Mouse (Mus musculus) limb, embryonic 10.5 days (tissue): ENCODE data around the gene Slc12a1. TPM values are rescaled to one million over a fixed set of nuclear protein-coding genes. Genes with fewer than 3 reads are reported as not detected.

Experiments
- DNase-seq: peaks from one replicate; pipeline ENCODE4 v3.0.0-alpha.2; 2017; ENCODE audit warnings: low spot score
- H3K27ac ChIP-seq: fragments of 300-500 bp; sonication (generic); 2 replicates; pipeline ENCODE4 v1.5.1; 2016; ENCODE audit warnings: mild to moderate bottlenecking
- H3K27me3 ChIP-seq: fragments of 300-500 bp; sonication (generic); 2 replicates; pipeline ENCODE4 v1.6.1; 2016; ENCODE audit warnings: low read depth, mild to moderate bottlenecking; ENCODE audit not compliant: poor library complexity, severe bottlenecking
- H3K36me3 ChIP-seq: fragments of 300-500 bp; sonication (generic); 2 replicates; pipeline ENCODE4 v1.6.1; 2016; ENCODE audit warnings: mild to moderate bottlenecking, moderate library complexity
- H3K4me1 ChIP-seq: fragments of 300-500 bp; sonication (generic); 2 replicates; pipeline ENCODE4 v1.6.1; 2016
- H3K4me3 ChIP-seq: fragments of 300-500 bp; sonication (generic); 2 replicates; pipeline ENCODE4 v1.5.1; 2016; ENCODE audit warnings: mild to moderate bottlenecking, moderate library complexity
- H3K9me3 ChIP-seq: fragments of 300-500 bp; sonication (generic); replicated peaks from 2 replicates; pipeline ENCODE4 v1.6.1; 2016; ENCODE audit warnings: mild to moderate bottlenecking
- WGBS: fragments of 180-500 bp; shearing (Covaris S2); methylation state at CpG from one replicate; pipeline ENCODE4 v1.1.7; 2016; 5-methylcytosine and 5-hydroxymethylcytosine counted together
- polyA plus RNA-seq: library from polyadenylated mRNA; unstranded; fragments of >200 nt; fragmentation: Nextera tagmentation; extraction: Ambion mirVana; gene quantifications from 2 replicates; pipeline ENCODE4 v1.2.1, GENCODE M21; 2016

Slc12a1 gene
- polyA plus RNA-seq, 1 experiment from 2014 or later = not detected

GRCm38 (mm10) chr2:125249339-125249738 is 97.0 kb downstream of the Slc12a1 start:
- H3K4me3 ChIP-seq = peak overlapping the region; percentile 79
- 87% methylated on average over 4 of the region's 4 CpGs for WGBS
- H3K27ac ChIP-seq = no peak overlapping the region
- no peaks in the 10 kb centered on the region for H3K9me3 ChIP-seq
- no peak for DNase-seq
- H3K4me1 ChIP-seq = peaks cover 27% of the 10 kb centered on the region
- peaks cover 55% of the 10 kb centered on the region for H3K36me3 ChIP-seq
- H3K27me3 ChIP-seq = no peaks in the 10 kb centered on the region

DNA sequence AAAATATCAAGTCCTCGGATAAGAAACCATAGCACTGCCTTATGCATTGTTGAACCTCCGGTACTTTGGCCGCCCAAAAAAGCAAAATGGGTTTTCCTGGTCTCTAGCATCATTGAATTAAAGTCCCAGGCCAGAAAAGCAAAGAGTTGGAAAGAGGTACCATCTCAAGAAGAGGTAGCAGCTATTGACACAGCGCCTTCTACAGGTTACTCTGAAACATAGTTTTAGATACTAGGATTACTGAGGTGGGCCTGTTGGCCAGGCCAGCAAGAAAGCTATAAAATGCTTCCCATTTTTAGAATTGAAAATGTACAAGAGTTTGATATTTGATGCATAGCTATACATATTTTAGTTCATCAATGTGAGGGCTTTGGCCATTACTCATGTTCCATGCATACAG is 97.6 kb downstream of the Slc12a1 start:
- no peaks in the 10 kb centered on the region for H3K9me3 ChIP-seq
- WGBS = 91% methylated on average over 4 of the region's 4 CpGs
- no peaks in the 10 kb centered on the region for H3K27me3 ChIP-seq
- no peak for DNase-seq
- peaks cover 27% of the 10 kb centered on the region for H3K4me1 ChIP-seq
- peak overlapping the region; percentile 79; the same call in 1 of the 2 replicates for H3K4me3 ChIP-seq
- H3K27ac ChIP-seq = no peak overlapping the region
- peaks cover 60% of the 10 kb centered on the region for H3K36me3 ChIP-seq

- WGBS = 83% methylated on average over 4 of the region's 4 CpGs
Measured at GRCm38 (mm10) chr2:125251781-125252180, 99.5 kb downstream of the Slc12a1 start.

DNA sequence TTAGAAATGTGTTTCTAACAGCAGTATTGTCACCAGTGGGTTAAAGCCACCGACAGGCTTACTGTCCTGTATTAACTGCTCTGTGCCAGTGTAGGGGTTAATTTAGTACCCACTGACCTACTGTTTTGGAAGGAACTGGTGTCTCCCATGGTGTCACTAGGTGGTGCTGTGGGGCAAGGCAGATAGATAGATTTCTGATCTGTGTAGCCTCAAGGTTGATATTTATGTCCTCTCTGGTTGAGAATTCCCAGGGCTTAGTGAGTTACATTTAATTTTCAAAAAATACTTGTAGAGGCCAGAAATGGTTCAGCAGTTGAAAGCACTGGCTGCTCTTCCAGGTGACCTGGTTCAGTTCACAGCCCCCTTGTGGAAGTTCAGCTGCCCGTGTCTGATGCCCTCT is 100.0 kb downstream of the Slc12a1 start:
- Histone ChIP-seq H3K4me3 (no peak overlapping the region), H3K9me3 (no peaks in the 10 kb centered on the region), H3K36me3 (peaks cover 83% of the 10 kb centered on the region), H3K27ac (no peak overlapping the region), H3K27me3 (no peaks in the 10 kb centered on the region), H3K4me1 (peaks cover 17% of the 10 kb centered on the region)
- 72% methylated on average over 2 of the region's 2 CpGs for WGBS
- no peak for DNase-seq

More at GRCm38 (mm10) chr2:125251781-125252180, 99.5 kb downstream of the Slc12a1 start:
- Histone ChIP-seq H3K4me1 (peaks cover 17% of the 10 kb centered on the region), H3K27me3 (no peaks in the 10 kb centered on the region), H3K27ac (no peak overlapping the region), H3K9me3 (no peaks in the 10 kb centered on the region), H3K36me3 (peaks cover 78% of the 10 kb centered on the region), H3K4me3 (no peak overlapping the region)
- DNase-seq = no peak

GRCm38 (mm10) chr2:125253699-125254098 is 101.4 kb downstream of the Slc12a1 start:
- Histone ChIP-seq H3K27ac (no peak overlapping the region), H3K27me3 (no peaks in the 10 kb centered on the region), H3K9me3 (no peaks in the 10 kb centered on the region), H3K4me3 (no peak overlapping the region), H3K4me1 (peaks cover 12% of the 10 kb centered on the region), H3K36me3 (peaks cover 97% of the 10 kb centered on the region)
- DNase-seq = no peak
- WGBS = 97% methylated on average over 6 of the region's 6 CpGs

GRCm38 (mm10) chr2:125254630-125255029 is 102.3 kb downstream of the Slc12a1 start:
- peaks cover 99% of the 10 kb centered on the region for H3K36me3 ChIP-seq
- no peak overlapping the region for H3K27ac ChIP-seq
- H3K27me3 ChIP-seq = no peaks in the 10 kb centered on the region
- WGBS = 95% methylated on average over 3 of the region's 3 CpGs
- DNase-seq = no peak
- no peaks in the 10 kb centered on the region for H3K9me3 ChIP-seq
- peaks cover 3% of the 10 kb centered on the region; the same call in 1 of the 2 replicates for H3K4me1 ChIP-seq
- no peak overlapping the region for H3K4me3 ChIP-seq

DNA sequence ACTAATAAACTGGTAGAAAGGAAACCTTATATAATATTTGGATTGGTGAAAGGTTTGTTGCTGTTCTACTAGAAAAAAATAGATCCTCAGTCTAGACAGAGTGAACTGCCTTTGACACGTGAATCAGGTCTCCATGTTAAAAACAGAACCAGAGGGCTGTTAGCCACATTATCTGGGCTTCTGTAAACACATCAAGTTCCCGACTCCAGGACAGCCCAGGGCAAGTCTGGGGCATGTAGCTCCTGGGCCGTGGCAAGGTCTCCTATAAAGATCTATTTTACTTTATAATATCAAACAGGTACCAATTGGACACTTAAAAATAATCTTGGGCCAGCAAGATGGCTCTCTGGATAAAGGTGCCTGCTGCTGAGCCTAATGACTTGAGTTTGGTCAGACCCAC is 103.6 kb downstream of the Slc12a1 start:
- H3K27me3 ChIP-seq = no peaks in the 10 kb centered on the region
- no peaks in the 10 kb centered on the region for H3K9me3 ChIP-seq
- H3K4me3 ChIP-seq = no peak overlapping the region
- WGBS = 84% methylated on average over 3 of the region's 3 CpGs
- peaks cover 99% of the 10 kb centered on the region for H3K36me3 ChIP-seq
- H3K4me1 ChIP-seq = no peaks in the 10 kb centered on the region
- H3K27ac ChIP-seq = no peak overlapping the region
- no peak for DNase-seq

DNA sequence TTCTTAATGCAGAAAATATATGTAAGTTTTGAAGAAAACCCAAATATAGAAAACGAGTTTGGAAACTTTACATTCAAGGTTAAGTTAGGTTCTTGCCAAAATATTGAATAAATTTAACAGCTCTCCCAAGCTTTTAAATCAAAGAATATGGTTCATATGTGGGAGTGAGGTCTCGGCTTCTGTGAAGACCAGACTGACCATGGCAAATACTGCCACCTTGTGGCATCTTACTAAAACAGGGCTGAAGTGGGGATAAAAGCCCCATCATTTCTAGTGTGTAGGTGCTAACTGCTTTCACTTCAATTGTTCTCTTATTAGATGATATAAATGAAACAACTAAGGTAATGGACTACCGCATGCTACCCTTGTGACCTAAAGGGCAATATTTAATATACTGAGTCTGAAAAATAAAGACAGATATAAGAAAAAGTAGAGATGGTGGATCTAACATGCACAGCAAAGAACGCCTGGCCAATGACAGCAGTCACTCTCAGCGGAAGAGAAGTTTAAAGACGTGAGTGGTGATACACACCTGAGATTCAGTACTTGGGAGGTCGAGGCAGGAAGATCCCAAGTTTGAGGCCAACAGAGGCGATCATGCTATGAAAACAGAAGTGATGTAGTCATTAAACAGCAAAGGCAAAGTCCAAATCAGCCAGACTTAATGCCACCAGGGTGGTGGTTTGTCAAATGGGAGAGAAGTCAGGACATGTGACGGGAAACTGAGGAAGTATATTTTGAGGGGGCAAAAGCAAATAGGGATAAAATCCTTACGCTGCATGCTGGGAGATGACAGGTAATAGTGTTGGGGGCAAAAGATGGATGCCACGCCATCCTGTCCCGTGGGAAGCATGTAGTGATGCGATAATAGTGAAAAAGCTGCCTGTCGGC is 107.2 kb downstream of the Slc12a1 start:
- DNase-seq = no peak
- H3K4me1 ChIP-seq = peaks cover 8% of the 10 kb centered on the region; the same call in 1 of the 2 replicates
- H3K4me3 ChIP-seq = no peak overlapping the region
- H3K27ac ChIP-seq = no peak overlapping the region
- H3K9me3 ChIP-seq = no peaks in the 10 kb centered on the region
- no peaks in the 10 kb centered on the region for H3K27me3 ChIP-seq
- H3K36me3 ChIP-seq = peaks cover 63% of the 10 kb centered on the region
- 87% methylated on average over 14 of the region's 14 CpGs for WGBS

- Histone ChIP-seq H3K27ac (no peak overlapping the region), H3K27me3 (no peaks in the 10 kb centered on the region), H3K36me3 (peaks cover 56% of the 10 kb centered on the region), H3K4me1 (peaks cover 8% of the 10 kb centered on the region; the same call in 1 of the 2 replicates), H3K4me3 (no peak overlapping the region), H3K9me3 (no peaks in the 10 kb centered on the region)
- WGBS = 88% methylated on average over 2 of the region's 2 CpGs
- no peak for DNase-seq
Measured at GRCm38 (mm10) chr2:125260326-125260725, 108.0 kb downstream of the Slc12a1 start.

DNA sequence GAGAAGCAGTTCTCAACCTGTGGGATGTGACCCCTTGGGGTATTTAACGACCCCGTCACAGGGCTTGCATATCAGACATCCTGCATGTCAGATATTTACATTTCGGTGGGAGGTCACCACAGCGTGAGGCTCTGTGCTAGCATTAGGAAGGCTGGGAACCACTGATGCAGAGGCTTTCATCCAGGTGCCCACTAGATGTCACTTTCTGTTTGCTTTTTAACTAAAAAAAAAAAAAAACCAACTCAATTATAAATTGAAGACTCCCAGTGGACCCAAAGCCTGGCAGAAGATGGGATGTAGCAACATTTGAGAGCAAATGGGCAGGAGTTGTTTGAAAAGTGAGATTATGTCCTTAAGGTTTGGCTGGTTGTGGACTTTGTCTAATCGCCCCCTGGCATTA is 110.8 kb downstream of the Slc12a1 start:
- H3K36me3 ChIP-seq = peaks cover 29% of the 10 kb centered on the region
- no peak overlapping the region for H3K4me3 ChIP-seq
- 21% methylated on average over 5 of the region's 5 CpGs for WGBS
- H3K9me3 ChIP-seq = no peaks in the 10 kb centered on the region
- H3K4me1 ChIP-seq = peaks cover 8% of the 10 kb centered on the region; the same call in 1 of the 2 replicates
- no peak for DNase-seq
- no peaks in the 10 kb centered on the region for H3K27me3 ChIP-seq
- H3K27ac ChIP-seq = no peak overlapping the region

- peaks cover 8% of the 10 kb centered on the region; the same call in 1 of the 2 replicates for H3K4me1 ChIP-seq
- H3K27ac ChIP-seq = no peak overlapping the region
- peaks cover 22% of the 10 kb centered on the region for H3K36me3 ChIP-seq
- H3K4me3 ChIP-seq = no peak overlapping the region
- WGBS = 26% methylated on average over 9 of the region's 9 CpGs
- H3K9me3 ChIP-seq = no peaks in the 10 kb centered on the region
- H3K27me3 ChIP-seq = no peaks in the 10 kb centered on the region
- DNase-seq = no peak
Measured at GRCm38 (mm10) chr2:125263753-125264152, 111.4 kb downstream of the Slc12a1 start.

- DNase-seq = no peak
- Histone ChIP-seq H3K4me1 (peaks cover 2% of the 10 kb centered on the region; the same call in 1 of the 2 replicates), H3K36me3 (no peaks in the 10 kb centered on the region), H3K27ac (no peak overlapping the region), H3K9me3 (no peaks in the 10 kb centered on the region), H3K27me3 (no peaks in the 10 kb centered on the region), H3K4me3 (no peak overlapping the region)
- 80% methylated on average over 1 of the region's 1 CpGs for WGBS
Measured at GRCm38 (mm10) chr2:125268876-125269275, 116.6 kb downstream of the Slc12a1 start.

GRCm38 (mm10) chr2:125275617-125276016 is 123.3 kb downstream of the Slc12a1 start:
- H3K4me3 ChIP-seq = no peak overlapping the region
- no peaks in the 10 kb centered on the region for H3K27me3 ChIP-seq
- WGBS = 54% methylated on average over 5 of the region's 5 CpGs
- H3K9me3 ChIP-seq = no peaks in the 10 kb centered on the region
- no peaks in the 10 kb centered on the region for H3K36me3 ChIP-seq
- no peak for DNase-seq
- H3K27ac ChIP-seq = no peak overlapping the region
- 0 out of 2 replicates have a peak, but pooled peaks cover 2% of the 10 kb centered on the region for H3K4me1 ChIP-seq
